Mouse (Mus musculus) layer of hippocampus, adult 8-10 months (tissue): Measurements from ENCODE around the gene 6030408B16Rik. TPM values are rescaled to one million over a fixed set of nuclear protein-coding genes. Genes with fewer than 3 reads are reported as not detected.

Experiments used
- DNase-seq, 2 experiments: peaks; one replicate each; pipeline ENCODE4 v3.0.0; 2022; ENCODE audit warnings: low spot score in 2 of 2
- total RNA-seq, 4 experiments: library from RNA; stranded (reverse); gene quantifications; 2 replicates each; pipeline ENCODE4 v1.2.4; 2022

6030408B16Rik gene
- total RNA-seq, 4 experiments from 2014 or later, result 0.26 to 0.55 (median 0.54) TPM; not detected in 1

DNA sequence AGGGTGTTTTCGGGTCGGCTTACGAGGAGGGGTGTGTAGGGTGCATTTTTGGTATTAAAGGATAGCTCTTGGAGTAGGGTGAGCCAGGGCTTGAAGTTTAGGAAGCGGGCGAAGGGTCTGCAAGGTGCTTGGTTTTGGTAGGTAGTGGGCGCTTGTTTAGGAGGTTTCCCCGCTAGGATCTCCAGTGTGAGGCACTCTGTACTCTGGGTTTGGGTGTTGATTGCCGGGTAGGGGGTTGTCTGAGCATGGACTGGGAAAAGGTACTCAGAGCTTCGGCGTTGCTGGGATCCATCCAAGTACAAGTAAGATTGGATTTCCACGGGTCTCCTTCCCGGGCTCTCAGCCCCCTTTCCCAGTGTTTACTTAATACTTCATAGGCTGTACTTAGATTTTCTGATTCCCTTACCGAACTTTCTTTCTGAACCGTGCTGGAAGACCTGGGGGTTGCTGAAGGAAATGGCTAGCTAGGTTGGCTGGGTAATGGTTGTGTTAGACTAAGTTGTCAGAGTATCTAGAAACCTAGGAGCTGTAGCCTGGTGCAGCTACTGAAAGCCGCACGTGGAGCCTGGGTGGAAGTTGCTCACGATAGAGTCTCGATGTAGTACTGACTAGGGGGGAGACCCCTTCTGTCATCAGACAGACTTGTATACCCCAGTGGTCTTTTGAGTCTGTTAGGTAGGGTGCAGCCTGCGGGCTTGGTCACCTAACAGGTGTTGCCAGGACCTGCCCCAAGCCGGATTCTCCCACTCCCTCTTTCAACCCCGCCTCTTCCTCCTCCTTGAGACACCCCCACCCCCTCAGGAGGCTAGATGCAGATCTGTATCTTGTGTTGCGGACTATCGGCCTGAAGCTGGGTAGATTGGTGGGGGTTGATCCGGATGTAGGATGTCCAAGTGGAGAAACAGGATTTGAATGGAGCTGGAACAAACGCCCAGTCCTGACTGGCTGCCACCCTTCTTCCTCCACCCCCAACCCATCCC lies 25.7 kb upstream of the 6030408B16Rik start:
- no peak for DNase-seq

DNA sequence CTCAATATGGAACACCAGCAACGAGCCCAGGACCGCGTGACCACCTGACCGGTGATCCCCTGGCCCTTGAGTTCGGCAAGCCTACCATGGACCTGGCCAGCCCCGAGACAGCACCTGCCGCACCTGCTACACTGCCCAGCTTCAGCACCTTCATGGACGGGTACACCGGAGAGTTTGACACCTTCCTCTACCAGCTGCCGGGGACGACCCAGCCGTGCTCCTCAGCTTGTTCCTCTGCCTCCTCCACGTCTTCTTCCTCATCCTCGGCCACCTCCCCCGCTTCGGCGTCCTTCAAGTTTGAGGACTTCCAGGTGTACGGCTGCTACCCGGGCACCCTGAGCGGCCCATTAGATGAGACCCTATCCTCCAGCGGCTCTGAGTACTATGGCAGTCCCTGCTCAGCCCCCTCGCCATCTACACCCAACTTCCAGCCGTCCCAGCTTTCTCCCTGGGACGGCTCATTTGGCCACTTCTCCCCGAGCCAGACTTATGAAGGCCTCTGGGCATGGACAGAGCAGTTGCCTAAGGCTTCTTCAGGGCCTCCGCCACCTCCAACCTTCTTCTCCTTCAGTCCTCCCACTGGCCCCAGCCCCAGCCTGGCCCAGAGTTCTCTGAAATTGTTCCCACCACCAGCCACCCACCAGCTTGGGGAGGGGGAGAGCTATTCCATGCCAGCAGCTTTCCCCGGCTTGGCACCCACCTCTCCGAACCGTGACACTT lies 22.8 kb upstream of the 6030408B16Rik start:
- DNase-seq, result no peak

DNA sequence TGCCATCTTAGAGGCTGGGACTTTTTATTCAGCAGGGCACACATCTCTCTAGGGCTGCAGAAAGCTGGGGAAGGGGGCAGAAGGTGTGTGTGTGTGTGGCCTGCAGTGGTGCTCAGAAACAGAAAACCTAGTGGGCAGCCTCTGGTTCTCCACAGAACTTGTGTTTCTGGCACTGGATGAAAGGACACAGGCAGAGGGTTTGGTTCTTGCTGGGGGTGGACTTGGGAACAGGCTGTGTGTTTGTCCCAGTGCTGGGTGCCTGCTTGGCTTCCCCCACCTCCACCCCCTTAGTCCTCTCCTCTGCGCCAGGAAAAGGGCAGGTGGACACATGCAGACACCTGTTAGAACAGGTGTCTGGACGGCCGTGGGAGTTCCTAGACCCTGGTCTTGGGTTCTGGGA lies 21.9 kb upstream of the 6030408B16Rik start:
- no peak for DNase-seq

DNA sequence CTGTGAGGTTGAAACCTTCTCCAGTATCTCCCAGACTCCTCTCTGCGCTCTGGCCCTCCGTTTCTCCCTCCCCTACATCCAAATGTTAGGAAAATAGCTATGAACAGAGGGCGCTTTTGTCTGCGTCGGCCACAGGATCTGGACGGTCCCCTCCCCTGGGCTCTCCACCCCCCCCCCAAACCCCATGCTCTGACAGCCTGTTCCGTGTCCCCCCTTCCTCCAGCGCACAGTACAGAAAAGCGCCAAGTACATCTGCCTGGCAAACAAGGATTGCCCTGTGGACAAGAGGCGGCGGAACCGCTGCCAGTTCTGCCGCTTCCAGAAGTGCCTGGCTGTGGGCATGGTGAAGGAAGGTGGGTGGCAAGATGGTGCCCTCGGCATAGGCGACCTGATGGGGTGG lies 21.5 kb upstream of the 6030408B16Rik start:
- peak in 1 of 2 experiments; percentile 35 for DNase-seq

DNA sequence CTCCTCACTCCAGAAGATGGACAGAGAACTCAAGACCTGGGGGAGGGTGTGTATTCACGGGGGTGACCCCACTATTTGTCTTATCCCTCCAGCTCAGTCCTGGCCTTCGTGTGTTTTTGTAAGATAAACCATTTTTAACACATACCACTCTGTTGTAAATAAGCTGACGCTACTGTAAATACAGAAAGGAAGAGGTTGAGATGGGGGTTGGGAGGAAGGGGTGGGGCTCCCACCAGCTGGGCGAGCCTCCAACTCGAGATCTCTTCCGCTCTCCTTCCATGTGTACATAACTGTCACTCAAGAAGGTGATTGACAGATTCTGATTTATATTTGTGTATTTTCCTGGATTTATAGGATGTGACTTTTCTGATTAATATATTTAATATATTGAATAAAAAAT lies 18.6 kb upstream of the 6030408B16Rik start:
- DNase-seq, result no peak

DNA sequence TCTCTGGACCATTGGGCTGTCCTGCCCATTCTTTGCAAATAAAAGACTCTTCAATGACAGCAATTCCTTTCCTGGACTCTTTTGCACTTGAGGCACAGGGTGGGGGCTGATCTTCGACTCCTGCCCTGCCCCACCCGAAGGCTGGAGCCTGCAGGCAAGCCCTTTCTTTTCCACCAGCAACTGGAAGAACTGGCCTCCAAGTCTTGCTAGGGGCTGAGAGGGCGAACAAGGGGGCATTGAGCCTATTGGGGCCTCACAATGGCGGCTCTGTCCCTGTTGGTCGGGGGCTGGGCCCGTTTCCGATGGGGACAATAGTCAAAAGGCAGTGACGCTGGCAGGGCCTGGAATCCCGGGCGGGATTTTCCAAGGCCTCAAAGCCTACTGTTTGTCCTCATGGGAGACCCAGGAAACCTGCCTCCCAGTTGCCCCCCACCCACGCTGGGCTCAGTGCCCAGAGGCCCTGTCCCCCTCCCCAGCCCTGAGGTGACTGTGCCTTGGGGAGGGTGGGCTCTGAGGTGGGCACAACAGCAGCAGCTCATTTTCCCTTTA lies 15.6 kb upstream of the 6030408B16Rik start:
- DNase-seq, result peak; percentile 69

DNA sequence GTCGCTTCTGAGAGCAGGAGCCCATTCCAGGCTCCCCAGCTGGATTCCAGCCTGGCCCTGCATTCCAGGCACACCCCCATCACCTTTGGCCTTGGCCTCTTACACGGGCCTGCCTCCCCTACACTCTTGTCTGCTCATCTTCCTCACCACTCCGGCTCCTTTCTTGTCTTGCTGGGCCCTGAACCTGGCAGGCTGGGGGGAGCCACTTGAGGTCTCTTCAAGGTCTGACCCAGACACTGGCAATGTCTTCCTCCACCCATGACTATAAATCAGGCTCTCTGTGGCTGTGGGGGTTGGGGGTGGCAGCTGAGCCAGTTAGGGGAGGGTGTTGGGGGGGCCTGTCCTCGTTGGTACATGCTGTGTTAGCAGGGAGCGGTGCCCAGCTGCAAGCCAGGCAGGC lies 14.4 kb upstream of the 6030408B16Rik start:
- no peak for DNase-seq

DNA sequence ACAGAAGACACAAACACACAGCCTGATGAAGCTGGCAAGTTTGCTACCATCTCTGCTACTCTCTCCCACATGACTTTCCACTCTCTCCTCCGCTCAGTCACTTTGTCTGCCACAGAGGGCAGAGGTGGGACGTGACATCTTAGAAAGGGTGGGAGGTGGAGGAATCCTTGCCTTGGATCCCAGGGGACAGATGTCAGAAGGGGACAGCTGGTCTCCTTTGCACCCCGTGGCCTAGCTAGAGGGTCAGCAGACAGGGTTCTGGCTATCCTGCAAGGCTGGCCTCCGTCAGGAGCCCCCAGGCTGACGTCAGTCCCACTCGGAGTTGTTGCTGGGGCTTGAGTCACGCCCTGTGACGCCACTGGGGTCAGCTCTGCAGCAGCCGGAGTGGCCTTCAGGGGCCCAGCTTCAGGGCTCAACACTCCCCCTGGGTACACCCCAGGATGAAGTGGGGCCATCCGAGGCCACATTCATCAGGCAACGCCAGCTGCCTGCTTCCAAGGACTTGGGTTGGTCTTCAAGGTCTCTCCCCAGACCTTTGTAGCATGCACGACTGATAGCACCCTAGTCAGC lies 13.5 kb upstream of the 6030408B16Rik start:
- DNase-seq, result no peak

DNA sequence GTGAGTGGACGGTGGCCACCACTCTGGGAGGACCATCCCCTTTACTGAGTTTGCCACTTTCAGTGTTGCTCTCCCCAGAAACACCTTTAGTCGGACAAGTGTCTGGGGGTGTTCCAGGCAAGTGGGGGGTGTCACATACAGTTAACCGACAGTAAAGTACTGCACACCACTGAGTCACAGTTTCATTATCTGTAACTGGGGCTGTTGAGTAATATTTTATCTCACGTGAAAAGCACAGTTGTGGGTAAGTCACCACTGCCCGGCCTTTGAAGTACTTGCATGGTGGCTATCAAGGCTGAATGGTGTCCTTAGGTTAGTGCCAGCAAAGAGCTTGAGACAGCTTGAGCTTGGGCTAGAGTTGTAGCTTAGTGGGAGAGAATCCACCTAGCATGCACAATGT lies 10.5 kb upstream of the 6030408B16Rik start:
- DNase-seq, result no peak

DNA sequence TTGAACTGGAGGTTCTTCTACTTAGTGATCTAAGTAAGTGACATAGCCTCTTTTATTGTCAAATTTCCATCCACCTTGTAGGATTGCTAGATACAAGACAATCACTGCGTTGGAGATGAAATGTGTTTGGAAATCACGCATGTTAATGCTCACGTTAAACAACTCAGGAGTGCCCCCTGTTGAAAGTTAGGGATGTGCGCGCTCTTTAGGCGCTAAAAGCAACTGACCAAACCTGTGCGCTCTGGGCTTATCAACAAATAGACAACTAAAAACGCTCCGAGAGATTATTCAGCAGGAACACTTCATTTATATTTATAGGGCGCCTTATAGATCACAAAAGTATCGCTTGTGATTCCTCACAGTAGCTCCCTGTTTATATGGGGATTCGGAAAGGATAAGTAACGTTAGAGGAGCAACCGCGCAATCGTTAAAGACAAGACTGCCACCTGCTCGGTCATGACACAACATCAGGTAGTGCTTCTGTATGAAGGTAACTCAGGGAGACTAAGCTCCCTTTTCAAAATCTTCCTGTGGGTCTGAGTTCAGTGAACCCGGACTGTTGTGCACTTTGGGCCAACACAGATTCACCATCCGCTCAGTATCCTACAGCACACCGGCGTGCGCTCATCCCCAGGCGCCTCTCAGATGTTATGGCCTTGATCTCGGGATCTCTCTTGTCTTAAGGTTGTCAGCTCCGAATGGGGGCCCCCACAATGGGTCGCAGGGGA lies 9.7 kb upstream of the 6030408B16Rik start:
- peak in 1 of 2 experiments; percentile 65 for DNase-seq

DNA sequence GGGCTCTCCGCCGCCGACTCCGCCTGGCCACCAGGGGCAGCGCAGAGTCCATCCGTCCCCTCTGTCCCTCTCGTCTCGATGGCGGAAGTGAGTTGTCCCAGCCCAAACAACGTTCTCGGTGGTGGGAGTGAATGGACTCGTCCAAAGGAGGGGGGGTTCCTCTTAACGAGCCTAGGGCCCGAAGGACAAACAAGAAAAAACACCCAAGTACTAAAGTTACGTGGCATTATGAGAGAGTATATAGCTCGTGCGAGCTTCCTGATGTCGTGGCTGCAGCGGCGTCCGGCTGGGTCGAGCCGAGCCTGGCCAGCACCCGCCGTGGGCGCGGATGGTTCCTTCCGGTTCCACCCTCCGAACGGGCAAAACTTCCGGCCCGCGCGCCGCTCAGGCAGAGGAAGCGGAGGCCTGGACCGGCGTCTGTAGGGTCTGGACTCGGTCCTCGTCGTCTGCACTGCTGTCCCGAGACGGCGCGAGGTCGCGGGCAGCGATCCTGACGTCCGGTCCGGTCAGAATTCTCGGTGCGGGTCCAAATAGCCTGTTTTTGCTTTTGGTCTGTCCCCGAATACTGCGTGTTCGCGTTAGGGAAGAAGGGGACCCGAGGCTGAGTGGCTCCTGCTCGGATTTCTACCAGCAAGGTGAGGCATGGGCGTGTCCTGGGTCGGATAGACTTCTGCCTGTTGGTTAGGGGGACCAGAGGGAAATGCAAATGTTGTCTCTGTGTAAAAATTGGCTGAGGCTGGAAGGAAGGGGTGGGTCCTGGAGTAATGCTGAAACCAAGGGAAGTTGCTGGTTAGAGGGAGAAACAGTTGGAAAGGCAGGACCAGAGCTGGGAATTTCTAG lies 8.9 kb upstream of the 6030408B16Rik start, which contains the start of gene Atg101:
Atg101 (plus strand) TSS at position 362 of the 840 bp plus-strand sequence.
- DNase-seq, result peak; percentile 87 to 89

DNA sequence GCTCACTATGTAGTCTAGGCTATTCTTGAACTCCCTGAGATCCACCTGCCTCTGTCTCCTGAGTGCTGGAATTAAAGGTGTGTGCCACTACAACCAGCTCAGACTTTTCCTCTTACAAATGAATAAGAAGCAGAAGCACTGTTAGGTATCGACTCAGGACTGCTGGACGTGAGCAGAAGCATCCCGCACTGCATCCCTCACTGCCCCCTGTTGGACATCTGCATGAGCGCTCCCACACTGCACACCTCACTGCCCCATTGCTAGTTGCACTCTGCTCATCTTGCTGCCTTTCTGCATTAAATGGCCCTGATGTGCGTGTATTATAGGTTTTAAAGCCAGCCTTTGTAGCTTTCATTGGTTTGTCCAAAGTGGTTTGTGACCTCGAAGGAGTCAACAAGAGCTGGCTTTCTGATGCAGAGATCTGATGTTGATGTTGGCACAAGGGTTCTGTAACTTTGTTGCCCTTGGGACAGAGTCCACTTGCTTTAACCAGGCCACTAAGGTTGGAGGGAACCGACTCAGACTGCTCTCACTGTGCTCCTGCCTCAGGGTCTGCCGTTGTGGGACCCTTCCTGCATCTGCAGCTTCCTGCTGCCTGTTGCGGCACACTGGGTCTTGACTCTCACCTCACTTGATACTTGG lies 6.8 kb upstream of the 6030408B16Rik start:
- no peak for DNase-seq

DNA sequence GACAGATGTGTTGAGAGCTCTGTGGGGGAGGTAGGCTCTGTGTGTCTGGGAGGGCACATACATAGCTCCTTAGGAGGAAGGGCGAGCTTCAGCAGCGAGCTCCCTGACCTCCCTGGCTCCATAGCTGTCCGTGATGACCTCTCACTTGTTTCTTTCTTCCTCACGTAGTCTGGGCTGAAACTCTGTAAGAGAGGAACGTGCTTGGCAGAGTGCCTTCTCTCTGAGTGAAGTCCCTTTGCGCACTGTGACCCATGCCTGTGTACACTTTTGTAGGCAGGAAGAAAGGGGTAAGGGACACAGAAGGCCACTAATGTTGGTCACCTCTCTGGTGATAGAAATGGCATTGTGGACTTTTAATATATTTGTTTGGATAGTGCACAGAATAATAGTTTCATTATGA lies 5.7 kb upstream of the 6030408B16Rik start:
- no peak for DNase-seq

DNA sequence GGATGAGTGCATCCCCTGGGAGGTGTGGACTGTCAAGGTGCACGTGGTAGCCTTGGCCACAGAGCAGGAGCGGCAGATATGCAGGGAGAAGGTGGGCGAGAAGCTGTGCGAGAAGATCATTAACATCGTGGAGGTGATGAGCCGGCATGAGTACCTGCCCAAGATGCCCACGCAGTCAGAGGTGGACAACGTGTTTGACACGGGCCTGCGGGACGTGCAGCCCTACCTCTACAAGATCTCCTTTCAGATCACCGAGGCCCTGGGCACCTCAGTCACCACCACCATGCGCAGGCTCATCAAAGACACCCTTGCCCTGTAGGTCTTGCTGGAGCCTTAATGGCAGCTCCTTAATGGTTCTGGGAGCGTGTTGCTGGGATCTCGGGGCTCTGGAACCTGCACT lies 2.7 kb upstream of the 6030408B16Rik start:
- no peak for DNase-seq

DNA sequence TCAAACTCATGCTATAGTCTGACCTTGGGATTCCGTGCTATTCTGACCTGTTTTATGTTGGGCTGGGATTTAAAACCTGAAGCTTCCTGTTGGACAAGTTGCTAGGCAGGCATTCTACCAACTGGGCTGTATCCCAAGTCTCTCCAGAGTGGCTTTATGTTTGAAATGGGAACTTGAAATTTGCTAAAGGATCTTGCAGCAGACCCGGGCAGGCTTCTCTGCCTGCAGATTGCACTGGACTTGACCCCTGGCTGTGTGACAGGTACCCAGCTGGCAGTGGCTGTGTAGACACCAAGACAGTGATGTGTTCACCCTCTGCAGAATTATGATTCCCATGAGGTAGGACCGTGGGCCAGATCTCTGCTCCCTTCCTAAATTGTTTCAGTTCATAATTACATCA lies 1.0 kb upstream of the 6030408B16Rik start:
- no peak for DNase-seq

DNA sequence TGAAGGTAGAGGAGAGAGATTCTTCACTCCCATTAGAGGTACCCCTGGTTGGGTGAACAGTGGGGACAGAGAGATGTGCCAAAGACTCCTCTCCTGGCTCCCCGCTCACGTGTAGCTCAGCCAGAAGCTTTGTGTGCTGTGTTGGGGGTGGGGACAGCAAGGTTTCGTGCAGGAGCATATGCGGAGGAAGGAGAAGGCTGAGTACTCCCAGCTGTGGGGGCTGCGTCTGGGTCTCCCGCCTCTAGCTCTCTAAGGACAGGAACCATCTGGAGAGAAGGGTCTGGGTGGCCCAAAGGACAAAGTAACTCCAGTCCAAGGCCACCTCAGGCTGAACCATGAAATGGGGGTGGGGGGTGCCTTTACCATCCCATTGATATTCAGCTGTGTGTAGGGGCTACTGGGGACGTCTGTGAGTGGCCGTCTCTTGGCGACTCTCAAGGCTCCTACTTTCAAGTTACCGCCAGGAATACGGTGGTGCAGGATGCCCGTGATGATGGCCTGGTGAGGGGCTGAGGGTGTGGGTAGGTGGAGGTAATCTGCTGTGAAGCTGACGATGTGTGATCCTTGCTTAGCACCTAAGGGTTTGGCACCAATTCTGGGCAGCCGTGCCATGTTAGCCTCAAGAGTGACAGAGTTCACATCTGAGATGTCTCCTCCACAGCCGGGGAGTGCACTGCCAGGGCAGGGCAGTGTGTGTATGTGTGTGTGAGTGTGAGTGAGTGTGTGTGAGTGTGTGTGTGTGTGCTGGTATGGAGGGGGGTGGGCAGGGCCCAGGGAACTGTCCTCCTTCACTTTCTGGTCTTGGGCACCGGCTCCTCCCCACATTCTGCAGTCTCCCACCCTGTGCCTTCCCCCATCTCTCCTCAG lies 1.2 kb downstream of the 6030408B16Rik start:
- no peak for DNase-seq

DNA sequence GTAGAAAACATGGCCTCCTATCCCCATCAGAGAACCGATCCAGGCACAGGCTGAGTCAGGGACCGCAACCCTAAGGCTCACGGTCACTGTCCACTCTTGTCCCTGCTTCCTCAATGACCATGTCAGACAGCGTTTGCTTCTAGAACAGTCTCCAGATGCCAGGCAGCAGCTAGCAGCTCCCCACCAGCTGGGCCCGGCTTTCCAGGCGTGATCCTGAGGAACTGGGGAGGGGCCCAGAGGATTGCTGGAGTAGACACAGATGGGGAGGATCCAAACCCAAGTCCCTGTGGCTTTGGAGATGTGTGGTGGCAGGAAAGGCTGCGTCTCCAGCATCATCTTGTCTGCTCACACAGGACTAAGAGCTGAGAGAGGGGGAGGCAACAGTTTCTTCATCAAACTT lies 2.1 kb downstream of the 6030408B16Rik start:
- DNase-seq, result no peak

DNA sequence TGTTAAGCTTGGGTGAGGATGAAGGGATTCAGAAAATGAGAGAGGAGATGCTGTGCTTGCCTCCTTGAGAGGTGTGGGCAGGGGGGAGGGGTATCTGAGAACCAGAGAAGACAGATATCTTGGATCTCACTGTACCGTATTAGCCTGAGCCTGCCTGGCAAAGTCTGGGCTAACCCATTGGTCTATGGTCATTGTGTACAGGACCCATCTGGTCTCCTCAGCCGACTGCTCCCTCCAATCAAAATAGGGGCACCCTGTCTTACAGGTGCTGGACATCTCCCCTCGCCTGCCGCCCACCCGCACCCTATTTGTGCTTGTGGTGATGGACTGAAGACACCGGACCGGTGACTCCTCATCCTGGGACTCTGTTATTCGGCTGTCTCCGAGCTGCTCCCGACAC lies 2.6 kb downstream of the 6030408B16Rik start:
- no peak for DNase-seq

DNA sequence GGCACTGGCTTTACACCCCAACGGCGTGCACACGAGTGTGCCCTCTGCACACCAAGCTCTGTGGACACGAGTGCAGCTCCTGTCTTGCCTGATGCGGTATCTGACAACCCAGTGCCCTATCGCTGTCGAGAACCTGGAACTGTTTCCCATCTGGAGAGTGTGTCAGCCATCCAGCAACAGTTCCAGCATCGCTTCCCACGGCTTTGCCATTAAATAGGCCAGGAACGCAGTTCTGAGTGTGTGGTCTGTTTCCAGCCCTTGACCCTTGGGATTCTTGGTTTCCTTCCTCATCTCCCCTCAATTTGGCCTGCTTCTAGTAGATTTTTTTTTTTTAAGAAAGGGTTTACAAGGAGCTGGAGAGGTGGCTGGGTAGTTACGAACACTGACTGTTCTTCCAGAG lies 3.1 kb downstream of the 6030408B16Rik start:
- DNase-seq, result no peak
